Mouse (Mus musculus): ENCODE measurements at regions not wholly inside any gene's neighbourhood (a gene's known extent, or its start where the extent isn't known, plus 50 kb on each side); places are given as distances from the start of the nearest gene placed in this dataset.

DNA sequence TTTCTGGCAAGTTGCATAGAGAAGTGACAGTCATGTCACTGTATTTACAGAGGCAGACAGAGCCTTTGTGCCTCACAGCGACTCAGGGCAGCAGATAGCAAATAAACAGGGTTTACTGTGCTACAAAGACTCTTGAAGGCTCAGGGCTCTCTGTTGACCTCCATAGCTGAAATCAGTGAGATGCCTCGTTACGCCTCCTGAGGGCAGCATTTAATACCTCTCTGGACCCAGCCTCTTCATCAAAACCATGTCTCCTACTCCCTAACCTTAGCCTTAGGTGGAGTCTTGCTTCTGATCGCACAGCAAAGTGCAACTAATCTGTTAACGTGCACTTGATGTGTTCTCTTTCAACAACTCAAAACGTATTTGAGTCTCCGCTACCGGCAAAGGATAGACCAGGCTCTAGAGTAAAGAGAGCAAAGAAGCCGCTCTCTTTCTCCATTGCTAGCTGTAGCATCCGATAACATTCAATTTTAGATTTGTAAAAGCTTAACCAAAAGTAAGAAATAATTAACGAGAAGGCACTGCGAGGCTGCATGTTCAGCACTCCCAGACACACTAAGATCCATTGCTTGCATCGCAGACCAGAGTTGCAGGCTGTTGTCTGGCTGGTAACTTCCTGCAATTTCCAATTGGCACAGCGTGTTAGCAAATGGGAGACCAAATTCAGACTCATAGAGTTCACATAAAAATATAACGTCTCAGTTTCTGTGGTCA, 101.1 kb upstream of the Man2a1 start:
- DNase-seq (ENCODE audit: low spot score) = no peak

DNA sequence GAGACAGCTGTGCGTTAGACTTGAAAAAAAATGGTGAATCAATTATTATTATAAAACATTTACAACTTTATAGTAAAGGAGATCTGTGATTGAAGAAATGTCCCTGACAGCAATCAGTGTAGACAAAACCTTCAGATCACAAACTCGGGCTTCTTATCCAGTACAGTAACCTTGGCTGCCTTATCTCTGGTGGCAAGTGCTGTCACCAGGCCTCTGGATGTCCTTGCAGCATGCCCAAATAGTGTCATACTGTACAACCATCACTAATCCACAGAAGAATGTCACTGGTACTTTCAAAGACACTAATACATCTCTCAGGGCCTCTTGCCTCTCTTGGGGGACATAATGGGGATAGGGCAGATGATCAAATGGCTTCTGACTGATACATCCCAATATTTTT, 98.2 kb upstream of the Man2a1 start:
- no peak for DNase-seq (ENCODE audit: low spot score)

DNA sequence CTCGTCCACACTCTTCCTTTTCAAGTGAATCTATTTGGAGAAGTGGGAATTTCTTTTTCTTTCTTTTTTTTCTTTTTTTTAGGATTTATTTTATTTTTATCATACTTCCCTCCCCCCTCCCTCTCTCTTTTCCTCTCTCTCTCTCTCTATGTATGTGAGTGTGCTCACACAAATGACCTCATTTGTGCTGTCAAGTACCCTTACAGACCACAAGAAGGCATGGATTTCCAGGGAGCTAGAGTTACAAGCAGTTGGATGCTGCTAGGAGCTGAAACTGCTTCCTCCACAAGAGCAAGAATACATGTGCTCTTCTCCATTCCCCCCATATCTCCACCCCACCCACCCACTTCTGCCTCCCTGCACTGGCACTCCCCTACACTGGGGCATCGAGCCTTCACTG, 94.6 kb upstream of the Man2a1 start:
- DNase-seq (ENCODE audit: low spot score) = no peak

DNA sequence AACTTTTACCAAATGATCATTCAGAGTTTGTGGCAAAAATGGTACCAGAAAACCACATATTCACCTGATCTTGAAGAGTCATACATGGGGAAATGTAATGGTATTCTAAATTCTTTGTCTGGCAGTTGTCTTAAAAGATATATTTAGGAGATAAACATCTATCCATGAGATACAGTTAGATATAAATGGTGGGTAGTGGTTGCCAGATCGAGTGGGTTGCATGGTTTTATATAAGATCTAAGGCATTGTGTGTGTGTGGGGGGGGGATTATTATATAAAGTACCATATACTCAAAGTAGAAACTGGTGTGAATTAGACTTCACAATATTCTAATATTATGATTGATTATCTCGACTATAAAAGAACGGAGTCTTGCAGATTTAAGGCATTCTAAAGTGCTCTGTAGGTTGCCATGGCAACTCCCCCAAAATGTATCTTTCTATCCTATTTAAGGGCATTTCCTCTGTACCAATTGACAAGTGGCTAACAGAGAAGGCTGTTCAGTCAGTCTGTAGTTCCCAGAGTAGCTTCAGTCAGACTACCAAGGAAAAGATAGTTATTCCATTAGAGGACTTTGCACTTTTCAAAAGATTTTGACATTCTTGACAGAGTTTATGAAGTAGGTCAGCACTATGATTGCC, 89.3 kb upstream of the Man2a1 start:
- no peak for DNase-seq (ENCODE audit: low spot score)

DNA sequence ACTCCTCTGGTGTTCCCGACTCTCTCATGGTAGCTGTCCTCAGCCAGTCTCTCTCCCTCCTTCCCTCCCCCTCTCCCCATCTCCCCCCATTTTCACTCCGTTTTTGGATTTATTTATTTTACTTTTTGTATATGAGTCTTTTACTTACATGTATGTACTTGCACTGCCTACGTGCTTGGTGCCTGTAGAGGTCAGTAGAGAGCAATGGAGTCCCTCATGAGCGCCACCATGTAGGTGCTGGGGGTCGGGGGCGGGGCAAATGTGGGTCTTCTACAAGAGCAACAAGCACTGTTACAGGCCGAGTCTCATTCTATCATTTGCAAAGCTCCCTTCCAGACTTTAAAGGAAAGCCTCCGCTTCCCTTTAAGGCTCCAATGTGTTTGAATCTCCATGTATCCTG, 78.3 kb upstream of the Man2a1 start:
- no peak for DNase-seq (ENCODE audit: low spot score)

DNA sequence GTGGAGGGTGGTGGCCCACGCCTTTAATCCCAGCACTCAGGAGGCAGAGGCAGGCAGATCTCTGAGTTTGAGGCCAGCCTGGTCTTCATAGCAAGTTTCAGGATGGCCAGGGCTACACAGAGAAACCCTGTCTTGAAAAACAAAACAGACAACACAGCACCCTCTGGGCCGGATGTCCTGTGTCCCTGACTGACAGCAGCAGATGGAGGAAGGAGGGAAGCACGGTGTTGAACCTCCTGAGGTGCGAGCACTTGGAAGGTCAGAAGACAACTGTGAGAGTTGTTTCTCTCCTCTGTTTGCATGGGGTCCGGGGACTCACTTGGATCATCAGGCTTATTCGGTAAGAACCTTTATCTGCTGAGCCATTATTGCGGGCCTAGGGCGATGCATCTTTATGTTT, 76.6 kb upstream of the Man2a1 start:
- DNase-seq (ENCODE audit: low spot score) = no peak

DNA sequence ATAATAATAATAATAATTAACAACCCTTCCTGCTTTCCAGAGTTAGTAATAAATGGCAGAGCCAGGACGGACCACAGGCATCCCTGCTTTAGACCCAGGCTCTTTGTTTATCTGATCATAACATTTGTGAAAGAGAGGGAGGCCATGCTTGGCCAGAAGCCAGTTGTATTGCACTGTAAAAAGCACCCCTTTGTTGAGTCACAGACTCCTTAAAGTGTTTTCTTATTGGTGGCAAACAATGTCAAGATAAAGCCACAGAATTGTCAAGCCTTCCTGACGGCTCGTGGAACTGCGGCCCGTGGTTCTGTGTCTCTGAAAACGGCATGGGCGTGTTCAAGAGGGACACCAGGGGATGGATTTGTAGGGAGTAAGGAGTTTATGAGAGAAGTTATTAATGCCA, 72.7 kb upstream of the Man2a1 start:
- no peak for DNase-seq (ENCODE audit: low spot score)

DNA sequence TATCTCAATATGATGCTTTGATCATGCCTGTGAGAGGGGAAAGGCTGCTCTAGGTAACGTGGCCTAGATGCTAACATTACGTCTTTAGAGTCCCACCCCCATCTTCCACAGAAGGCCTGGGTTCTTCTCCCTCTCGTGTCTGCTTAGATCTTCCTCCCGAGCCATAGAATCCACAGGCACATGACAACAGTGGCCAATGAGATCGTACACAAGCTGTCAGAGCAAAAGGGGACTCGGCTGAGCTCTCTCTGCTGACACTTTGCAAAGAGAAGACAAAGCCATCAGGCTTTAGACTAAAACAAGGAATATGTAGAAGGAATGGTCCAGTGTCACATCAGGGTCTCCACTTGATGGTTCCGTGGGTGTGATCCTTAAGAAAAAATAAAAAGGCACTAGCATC, 72.1 kb upstream of the Man2a1 start:
- no peak for DNase-seq (ENCODE audit: low spot score)

DNA sequence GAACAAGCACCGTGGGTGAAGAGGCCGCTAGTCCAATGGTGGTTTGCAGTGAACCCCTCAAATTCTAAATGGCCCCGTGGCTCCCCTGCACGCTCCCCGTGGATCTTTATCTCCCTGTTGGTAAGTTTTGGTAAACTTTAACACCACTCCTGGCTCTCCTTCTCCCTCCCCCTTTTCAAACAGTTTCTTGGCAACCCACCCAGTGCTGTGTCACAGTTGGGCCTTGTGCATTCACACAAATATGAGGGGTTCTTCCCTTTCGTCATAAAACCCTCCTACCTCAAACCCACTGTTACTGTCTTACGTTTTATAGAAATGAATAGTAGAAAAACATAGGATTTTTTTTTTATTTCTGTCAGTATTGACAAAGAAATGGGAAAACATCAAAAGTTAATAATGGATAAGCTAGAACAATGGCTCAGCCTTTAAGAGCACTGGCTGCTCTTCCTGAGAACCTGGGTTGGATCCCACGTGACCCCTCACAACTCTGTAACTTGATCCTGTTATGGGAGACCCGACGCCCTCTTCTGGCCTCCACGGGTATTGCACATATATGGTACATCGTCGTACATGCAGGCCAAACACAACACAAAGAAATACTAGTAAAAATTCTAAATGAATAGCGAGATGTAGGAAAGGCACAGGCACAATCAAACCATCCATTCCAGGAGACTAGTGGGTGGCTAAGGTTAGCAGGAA, 71.1 kb upstream of the Man2a1 start:
- peak; percentile 13 for DNase-seq (ENCODE audit: low spot score)

DNA sequence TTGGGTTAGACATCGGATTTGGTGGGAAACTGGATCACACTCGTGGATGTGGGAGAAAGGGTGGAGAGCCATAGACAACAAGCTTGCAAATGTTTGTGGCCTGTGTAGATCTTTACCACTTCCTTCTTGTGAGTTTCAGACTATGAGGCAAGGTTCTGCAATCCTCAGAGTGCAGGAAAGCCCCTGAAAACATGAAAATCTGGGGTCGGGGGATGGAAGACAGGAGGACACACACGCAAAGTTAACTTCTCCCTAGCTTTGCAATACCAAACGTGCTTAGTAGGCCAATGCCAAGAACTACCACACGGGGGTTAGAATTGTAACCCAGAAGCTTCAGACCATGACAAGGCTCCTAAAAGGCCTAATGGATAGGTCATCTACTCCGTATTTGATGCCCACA, 69.4 kb upstream of the Man2a1 start:
- no peak for DNase-seq (ENCODE audit: low spot score)

DNA sequence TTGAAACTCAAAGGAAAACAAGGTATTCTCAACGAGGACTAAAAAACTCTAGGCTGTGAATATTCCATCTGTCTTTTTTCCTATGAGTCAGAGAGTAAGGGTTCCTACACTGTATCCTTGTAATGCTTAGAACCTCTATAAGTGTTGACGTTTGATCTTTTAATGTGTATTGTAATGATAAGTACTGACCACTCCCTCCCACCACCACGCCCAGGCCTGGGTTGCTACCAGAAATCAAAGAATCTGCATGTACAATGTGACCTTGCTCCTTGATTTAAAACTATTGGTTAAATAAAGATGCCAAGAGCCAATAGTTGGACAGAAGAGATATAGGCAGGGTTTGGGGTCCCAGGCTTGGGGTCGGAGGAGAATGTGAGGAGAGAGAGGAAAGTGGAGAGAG, 66.2 kb upstream of the Man2a1 start:
- DNase-seq (ENCODE audit: low spot score) = no peak

DNA sequence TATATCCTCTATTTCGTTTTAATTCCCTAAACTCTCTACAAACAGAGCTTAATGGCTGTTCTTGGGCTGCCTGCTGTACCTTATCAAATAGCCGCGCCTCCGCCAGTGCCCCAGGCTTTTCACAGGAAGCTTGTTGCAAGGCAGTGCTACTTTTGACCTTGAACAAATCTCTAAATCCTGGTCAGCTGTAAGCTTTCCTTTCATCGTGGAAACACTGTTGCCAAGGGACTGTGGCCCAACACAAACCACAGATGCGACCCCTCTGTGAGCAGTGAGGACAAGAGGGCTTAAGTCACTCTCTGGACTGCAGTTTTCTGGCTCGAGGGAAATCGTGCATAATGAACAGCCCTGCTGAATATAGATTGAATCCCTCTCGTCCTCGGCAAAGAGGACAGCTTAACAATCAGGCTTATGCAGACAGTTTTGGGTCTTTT, 62.0 kb upstream of the Man2a1 start:
- DNase-seq (ENCODE audit: low spot score) = no peak

DNA sequence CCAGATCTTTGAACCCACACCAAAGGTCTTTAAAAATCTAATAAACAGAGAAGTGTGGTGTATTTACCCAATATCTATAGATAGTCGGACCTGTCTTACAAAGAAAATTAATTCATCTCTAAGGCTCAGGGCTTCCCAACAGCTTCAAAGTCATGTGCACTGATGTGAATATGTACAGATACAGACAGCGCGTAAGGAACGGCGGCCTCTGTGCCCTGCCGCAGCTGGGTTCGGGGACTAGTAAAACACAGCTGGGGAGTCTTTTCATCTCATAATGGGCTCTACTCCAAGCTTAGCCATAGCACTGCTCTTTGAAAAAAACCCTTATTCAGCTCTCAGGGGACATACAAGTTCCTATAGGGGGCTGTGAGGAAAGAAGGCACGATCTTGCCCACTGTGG, 60.1 kb upstream of the Man2a1 start:
- DNase-seq (ENCODE audit: low spot score) = no peak

DNA sequence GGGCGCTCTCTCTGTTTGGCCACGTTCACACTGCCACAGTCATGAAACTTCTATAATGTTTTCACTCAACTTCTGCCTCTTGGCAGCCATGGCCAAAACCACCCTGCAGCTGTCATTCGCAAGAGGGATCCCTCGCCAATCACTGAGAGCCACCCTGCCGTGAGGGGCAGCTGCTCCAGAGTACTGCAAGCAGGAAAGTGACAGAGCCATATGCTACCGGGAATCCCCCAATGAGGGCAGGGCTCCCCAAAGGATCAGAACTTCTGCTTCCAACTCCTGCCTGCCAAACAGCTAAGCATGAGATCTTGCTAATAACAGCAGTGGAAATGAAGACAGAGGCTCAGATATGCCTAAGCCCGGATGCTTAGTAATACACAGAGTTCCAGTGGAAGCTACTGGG, 52.0 kb upstream of the Man2a1 start:
- DNase-seq (ENCODE audit: low spot score) = no peak

DNA sequence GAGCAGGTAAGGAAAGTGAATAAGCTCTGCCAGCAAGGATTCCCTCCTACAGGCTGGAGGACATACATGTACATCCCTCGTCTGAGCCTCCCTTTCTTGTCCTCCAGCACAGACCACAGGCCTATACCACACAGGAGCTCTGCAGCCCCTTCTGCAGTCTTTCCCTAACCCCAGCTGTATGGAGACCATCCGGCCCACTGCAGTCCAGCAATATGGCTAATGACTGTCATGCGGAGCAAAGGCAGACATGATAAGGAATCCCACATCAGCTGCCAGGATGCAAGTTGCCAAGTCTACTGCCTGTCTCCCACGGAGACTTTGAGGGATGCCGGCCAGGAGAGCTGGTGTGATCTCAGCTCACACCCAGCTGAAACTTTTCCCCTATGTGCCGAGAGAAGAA, 50.5 kb upstream of the Man2a1 start:
- no peak for DNase-seq (ENCODE audit: low spot score)
